Mouse (Mus musculus): ENCODE results near the gene Nsd2. TPM values are rescaled to one million over a fixed set of nuclear protein-coding genes. Genes with fewer than 3 reads are reported as not detected.

The Nsd2 gene
- polyA plus RNA-seq (2012; ENCODE audit: low replicate concordance): 8.0 and 19.1 TPM in 2 replicates

DNA sequence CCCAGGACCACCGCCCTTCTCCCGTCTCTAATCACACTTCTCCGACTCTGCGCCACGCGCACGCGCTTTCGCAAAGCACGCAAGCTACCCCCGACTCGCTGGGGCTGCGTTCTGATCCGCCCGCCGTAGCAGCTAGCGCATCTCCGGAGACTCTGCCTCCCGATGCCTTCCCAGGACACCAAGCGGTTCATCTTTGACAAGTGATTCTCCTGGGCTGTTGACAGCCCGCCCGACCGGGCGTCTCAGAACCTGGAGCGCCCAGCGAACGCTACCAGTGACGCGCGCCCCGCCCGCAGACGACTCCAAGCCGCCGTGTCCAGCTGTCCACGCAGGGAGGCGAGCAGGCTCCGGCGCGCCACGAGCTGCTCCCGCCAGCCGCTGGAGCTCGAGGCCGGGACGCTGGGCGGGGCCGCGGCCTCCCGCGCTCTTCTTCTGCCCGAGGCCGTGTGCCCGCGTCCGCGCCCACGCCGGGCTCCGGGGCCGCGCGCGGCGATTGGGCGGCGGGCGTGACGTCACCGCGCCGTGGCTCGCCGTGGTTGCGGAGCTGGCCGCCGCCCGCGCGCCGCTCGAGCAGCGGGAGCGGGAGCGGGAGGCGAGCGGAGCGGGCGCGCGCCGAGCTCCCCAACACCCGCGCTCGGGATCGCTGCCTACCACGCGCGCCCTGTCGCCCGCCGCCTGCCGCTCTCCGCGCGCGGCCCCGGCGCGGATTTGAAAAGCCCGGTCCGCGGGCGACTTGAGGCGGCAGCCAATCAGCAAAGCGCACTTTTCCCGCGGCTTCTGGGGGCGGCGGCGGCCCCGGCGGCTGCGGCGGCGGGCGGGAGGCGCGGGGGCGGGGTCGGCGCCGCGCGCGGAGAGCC lies at the start of gene Nsd2:
Gene Nsd2, plus strand, starts transcription at position 850 of the 857 bp plus-strand sequence.

DNA sequence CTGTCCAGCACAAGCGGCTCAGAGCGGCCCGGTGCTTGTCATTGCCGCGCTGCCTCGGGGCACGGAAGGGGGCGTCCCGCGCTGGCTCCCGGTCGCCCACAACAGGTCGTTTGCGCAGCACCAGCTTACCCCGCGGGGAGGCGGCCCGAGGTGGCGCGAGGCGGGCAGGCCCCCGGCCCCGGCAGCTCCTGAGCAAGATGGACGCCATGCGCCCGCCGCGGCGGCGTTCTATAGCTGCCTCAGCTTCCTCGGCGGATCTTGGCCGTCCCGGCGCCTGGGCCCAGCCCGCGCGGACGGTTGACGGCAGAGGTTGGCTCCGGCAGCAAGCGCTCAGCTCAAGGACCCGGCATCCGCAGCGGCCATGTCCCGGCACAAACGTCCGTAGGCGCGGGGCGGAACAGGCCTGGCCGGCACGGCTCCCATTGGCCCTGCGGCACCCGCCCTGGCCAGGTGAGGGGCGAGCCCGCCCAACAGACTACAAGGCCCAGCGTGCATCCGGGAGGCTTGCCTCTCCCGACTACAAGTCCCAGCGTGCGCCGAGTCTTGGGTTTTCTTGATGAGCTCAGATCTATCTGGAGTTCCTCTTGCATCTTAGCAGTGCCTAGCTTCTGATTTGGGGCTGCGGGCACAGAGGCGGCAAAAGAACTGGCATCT lies 38.1 kb upstream of the Nsd2 start, which contains the start of gene Letm1:
Gene Letm1, minus strand, starts transcription at position 473 of the 654 bp plus-strand sequence.

DNA sequence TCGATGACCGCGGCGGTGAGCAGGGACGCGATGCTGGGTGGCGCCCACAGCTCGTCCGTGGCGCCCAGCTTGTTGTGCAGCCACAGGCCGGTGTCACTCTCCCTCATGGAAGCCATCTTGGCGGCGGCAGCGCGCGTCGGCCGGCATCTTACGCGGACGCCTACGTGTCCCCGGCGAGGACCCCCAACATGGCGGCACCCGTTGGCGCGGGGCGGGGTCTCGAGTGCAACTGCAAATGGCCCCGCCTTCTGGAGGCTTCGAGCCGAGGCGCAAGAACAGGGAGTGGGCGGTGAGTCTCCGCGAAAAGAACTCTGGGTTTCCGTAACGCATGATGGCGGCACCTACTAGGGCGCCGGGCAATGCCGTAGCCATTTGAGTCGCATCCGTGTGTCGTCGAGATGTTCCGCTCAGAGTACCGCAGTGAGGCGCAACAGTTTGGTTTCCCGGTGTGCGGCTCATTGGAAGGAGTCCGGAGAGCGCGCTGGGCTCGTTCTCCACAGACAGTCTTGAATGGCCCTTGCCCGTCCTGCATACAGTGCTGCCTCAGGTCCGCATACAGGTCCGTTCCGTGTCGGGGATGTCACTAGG lies 115.7 kb downstream of the Nsd2 start, which contains the start of gene Nelfa:
Gene Nelfa, minus strand, starts transcription at position 294 of the 588 bp plus-strand sequence.

Other genes with a start within 250 kb of the Nsd2 start
- gene Fam53a, start 191.1 kb upstream of the Nsd2 start, polyA plus RNA-seq (2012; ENCODE audit: low replicate concordance): 99.4 and 129 TPM in 2 replicates
- gene Gm9903, start 190.8 kb upstream of the Nsd2 start, polyA plus RNA-seq (2012; ENCODE audit: low replicate concordance): not detected in 2 replicates
- 121 and 170 TPM in 2 replicates for gene Slbp, start 168.2 kb upstream of the Nsd2 start, polyA plus RNA-seq (2012; ENCODE audit: low replicate concordance)
- gene Tacc3, start 162.6 kb upstream of the Nsd2 start, polyA plus RNA-seq (2012; ENCODE audit: low replicate concordance): 21.1 and 32.2 TPM in 2 replicates
- 7.9 and 22.7 TPM in 2 replicates for gene Tmem129, start 162.3 kb upstream of the Nsd2 start, polyA plus RNA-seq (2012; ENCODE audit: low replicate concordance)
- gene Fgfr3, start 99.1 kb upstream of the Nsd2 start, polyA plus RNA-seq (2012; ENCODE audit: low replicate concordance): 0.05 and 0.49 TPM in 2 replicates
- gene Letm1, start 37.9 kb upstream of the Nsd2 start, polyA plus RNA-seq (2012; ENCODE audit: low replicate concordance): 34.9 and 43.8 TPM in 2 replicates
- 20.6 and 79.3 TPM in 2 replicates for gene Nelfa, start 115.7 kb downstream of the Nsd2 start, polyA plus RNA-seq (2012; ENCODE audit: low replicate concordance)
- gene Gm1673, start 162.7 kb downstream of the Nsd2 start, polyA plus RNA-seq (2012; ENCODE audit: low replicate concordance): 5.4 and 14.8 TPM in 2 replicates
- 2.6 and 2.7 TPM in 2 replicates for gene Nat8l, start 175.3 kb downstream of the Nsd2 start, polyA plus RNA-seq (2012; ENCODE audit: low replicate concordance)